Mouse (Mus musculus) c-Kit-negative CD71-positive TER-119-positive erythroid progenitor cells, embryonic 14.5 days (primary cell): ENCODE data around the gene Tob1.

ENCODE experiments used
- DNase-seq: peaks from one replicate; pipeline ENCODE4 v3.0.0-alpha.2; 2013; ENCODE audit warnings: low read depth, low spot score

The Tob1 gene

GRCm38 (mm10) chr11:94198405-94199146 lies 12.7 kb upstream of the Tob1 start:
- no peak for DNase-seq

DNA sequence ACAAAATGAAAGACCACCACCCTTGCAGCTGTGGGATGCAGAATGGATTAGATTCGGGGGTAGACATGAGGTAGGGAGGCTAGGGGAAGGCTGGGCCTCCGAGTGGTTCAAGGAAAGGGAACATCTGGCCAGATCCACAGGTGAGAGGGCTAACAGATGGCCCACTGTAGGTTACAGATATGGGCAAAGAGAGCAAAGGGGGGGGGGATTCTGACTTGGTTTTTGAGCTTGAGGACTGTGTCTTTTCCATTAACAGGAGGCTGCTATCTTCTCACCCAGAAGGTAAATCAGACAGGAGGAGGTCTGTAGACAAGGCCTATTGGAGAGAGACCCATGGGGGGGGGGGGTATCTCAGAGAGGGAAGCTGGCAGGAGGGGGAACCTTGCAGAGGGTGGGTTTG lies 11.5 kb upstream of the Tob1 start:
- no peak for DNase-seq

- no peak for DNase-seq
Observed at GRCm38 (mm10) chr11:94200422-94200821, 10.8 kb upstream of the Tob1 start.

DNA sequence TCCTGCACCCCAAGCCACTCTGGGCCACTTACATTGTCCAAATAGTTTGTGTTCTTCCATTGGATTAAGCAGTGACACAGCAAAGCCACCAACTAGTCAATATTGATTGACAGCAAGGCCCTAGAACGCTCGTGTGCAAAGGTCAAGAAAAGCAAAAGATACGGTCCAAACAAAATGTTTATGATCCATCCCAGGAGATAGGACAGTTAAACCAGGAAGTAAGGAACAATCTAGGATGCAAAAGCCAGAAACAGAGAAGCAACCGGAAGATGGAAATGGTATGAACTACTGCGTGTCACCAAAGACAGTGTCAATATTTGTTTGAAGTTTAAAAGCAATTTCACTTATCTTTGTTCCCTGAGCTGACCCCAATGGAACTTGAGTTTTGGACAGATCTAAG lies 9.1 kb upstream of the Tob1 start:
- no peak for DNase-seq

GRCm38 (mm10) chr11:94203066-94203465 lies 8.2 kb upstream of the Tob1 start:
- DNase-seq: no peak

DNA sequence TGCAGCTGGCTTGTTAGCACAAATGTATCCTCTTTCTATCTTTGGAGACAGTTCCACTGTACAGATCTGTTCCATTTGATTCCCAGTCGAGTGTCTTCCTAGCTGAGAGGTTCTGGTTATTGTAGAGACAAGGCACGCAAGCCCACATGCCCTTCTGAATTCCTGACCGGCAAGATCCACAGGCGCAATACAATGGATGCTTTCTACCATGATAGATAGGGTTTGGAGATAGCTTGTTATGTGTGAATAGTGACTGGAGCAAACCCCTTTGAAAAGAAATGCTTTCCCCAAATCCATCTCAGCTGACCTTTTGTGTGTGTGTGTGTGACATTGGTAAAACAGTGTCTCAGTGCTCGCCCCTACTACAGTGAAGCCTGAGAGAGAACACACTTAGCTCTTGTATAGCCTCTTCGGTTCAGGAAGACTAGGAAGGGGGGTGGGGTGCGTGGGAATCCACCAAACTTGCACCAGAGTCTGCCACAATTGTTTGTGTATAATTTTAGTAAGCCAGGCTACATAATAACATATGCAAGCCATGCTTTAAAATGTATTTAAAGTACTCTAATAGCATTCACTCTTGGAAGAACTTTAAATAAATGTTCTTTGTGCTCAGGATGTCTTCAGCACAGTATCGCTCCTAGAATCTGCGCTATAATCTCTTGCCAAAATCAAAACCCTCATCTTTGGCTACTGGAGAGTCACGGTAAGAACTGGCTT lies 4.7 kb upstream of the Tob1 start:
- no peak for DNase-seq

DNA sequence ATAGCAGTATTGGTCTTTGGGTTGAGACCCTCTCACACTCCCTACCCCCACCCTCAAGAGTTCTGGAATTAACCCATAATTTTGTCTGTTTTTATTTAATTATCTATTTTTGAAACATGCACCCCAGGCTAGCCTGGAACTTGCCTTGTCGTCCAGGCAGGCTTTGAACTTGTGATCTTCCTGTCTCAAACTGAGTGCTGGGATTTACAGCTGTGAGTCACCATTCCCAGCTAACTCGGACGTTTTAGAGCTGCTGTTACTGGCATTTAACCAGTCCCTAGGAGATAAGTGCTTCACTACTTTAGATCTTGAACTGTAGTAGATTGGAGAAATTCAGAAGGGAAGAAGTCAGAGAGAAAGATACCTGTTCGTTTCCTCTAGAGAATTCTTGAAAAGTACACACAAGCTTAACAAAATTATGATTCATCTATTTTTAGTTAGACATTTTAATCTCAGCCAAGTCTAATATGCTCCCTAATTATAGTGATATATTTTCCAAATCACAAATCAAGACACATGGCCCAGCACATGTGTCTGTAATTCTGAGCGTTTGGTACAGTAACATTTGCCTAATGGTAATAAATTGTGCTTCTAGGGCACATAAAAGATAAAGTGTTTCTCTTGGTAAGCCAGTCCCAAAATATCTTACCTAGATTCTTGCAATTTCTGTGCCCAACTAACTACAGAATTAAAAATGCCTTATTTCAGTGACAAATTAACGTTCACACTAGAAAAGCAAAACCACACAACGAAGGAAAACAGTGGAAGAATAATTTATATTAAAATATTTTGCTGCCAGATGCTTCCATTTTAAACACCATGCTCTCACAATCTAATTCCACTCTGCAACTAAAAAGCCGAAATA lies 2.2 kb upstream of the Tob1 start:
- no peak for DNase-seq

DNA sequence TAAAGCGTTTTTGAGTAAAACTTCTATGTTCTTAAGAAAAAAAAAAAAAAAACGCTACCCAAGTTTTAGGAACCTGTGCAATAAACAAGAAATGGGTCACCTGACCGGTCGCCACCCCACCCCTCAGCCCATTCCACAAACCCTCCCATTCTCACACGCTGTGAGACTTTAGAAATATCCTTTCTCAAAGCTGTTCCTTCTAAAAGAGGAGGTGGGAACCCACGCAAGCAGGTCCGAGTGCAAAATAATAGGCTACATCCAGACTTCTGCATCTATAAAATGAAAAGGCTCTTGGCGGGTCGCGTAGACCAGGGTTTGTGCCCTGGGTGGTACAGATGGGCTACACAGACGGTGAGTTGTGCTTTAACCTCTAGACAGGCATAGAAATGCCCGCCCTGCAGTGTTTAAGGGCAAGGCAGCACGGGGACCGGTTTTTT lies 1.5 kb upstream of the Tob1 start:
- DNase-seq: no peak

GRCm38 (mm10) chr11:94210191-94211086 lies 815 bp upstream of the Tob1 start:
- DNase-seq: peak; percentile 88

DNA sequence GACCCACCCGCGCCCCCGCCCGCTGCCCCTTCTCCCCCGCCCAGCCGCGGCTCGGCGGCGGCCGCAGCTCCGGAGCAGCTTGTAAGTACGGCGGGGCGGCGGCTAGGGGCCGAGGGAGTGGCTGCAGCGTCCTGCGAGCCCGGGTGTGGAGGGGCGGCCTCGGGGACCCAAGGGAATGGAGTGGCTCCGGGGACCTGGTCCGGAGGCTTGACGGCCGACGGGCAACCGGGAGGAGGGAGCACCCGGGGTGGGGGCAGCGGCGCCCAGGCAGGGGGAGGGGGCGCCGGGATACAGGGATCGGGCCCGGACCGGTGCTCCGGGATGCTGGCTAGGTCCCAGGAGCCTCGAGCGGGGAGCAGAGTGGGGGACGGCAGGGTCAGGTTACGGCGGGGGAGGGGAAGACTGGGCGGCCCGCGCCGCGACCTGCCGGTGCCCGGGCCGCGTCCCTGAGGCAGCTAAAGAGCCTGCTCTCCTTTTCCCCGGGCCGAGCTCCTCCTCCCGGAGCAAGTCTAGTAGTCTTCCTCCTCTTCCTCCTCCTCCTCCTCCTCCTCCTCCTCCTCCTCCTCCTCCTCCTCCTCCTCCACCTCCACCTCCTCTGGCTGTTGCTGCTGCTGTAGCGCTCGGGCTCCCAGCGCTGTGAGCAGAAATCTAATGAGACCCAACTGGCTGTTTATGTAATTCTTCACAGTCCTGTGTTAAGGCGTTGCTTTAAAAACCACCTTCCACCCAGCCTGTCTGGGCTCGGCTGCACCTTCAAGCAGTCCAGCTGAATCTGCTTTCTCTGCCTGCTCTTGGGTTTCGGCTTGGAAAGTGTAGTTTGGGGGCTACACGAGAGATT lies 616 bp downstream of the Tob1 start:
- DNase-seq: peak; percentile 44

DNA sequence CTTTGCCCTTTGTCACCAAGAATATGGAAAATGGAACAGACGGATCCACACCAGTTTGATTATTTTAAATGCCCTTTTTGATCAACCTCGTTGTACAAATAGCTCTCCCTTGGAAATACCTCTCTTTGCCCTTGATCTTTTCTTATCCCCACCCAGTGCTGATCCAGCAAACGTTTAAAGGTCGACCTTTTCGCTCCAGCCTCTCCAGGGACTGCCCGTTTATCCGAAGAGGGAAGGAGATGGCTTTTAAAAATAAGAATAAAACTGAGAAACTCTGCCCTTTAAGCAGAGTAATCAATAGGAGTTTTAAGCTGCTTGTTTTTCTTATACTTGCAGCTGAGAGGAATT lies 1.2 kb downstream of the Tob1 start:
- no peak for DNase-seq

DNA sequence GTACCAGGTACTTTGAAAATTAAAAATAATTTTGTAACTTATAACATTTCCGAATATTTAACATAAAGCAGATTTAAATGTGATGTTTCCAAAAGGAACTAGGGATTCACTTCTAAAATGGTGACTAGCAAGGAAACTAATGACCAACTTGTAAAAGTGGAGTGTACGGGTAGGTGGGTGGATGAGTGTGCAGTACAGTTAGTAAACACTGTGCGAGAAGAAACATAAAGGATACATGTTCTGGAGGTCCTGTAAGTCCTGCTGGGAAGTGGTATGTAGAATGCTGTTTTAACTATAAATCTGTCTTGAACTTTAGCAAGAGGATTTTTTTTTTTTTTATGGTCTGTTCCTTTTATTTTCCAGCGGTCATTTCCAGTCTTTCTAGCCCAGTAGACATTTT lies 1.7 kb downstream of the Tob1 start:
- DNase-seq: no peak

GRCm38 (mm10) chr11:94213735-94214594 lies 2.7 kb downstream of the Tob1 start:
- no peak for DNase-seq

- no peak for DNase-seq
Observed at GRCm38 (mm10) chr11:94215581-94215980, 4.3 kb downstream of the Tob1 start.

DNA sequence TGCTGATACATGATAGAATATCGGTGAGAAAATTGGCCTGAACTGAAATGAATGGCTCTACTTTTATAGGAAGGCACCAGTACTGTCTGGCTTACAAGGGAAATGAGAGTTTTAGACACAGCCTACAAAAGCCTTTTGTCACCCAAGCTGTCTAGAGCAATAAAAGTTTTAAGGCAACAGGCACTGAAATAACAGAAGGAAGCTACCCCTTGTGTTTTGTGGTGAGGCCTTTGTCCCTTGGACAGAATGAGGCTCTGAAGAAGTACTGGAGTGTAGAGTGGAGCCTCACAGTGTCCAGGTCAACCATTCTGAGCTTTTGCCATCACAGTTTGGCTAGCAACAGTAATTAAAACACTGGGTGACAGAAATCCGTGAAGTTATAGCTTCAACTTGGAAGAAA lies 5.0 kb downstream of the Tob1 start:
- DNase-seq: no peak

DNA sequence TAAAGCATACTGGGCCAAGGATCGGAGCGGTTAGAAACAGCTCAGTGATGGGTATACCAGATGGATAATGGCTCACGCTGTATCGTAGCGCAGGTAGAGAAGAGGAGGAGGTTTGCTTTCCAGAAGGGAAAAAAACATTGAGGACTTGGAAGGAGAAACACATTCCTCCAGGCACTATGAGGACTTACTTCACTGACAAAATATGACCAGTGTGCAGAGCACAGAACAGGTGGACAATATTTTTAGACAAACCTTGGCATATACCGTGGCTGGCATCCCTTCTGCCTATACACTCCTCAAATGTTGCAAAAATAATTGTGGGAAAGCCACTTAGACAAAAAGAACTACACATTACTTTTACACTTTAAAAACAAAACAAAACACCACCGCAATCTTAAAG lies 10.0 kb downstream of the Tob1 start:
- no peak for DNase-seq

GRCm38 (mm10) chr11:94223531-94223930 lies 12.3 kb downstream of the Tob1 start:
- no peak for DNase-seq

- no peak for DNase-seq
Observed at GRCm38 (mm10) chr11:94225985-94226384, 14.7 kb downstream of the Tob1 start.

DNA sequence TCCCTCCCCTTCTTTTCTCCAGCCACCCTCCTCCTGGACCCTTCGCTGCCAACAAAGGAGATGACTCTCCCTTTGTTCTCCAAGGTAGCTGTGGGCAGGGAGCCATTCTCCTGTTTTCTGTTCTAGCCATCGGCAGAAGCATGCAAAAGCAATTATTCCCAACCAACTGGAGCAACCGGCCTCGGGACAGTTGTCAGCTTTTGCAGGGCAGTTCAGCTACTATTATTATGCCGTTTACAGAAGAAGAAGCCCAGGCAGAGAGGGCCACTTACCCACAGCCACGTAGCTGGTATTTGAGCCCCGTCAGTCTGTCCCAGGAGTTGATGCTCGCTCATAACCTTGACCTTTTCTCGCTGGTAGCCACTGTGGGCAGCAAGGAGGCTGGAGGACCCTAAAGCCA lies 17.2 kb downstream of the Tob1 start:
- DNase-seq: no peak
